Mouse (Mus musculus) spleen, adult 2 months (tissue): ENCODE results near the gene BC067074.

Experiments
- CTCF ChIP-seq: fragments of 200-500 bp; IDR thresholded peaks from 2 replicates; pipeline ENCODE4 v1.5.1; 2011; ENCODE audit warnings: mild to moderate bottlenecking, inconsistent platforms; ENCODE audit not compliant: insufficient read depth, insufficient read length, insufficient replicate concordance; ENCODE audit errors: extremely low read depth
- POLR2A ChIP-seq: fragments of 200-500 bp; IDR thresholded peaks from 2 replicates; pipeline ENCODE4 v1.6.1; 2011; ENCODE audit warnings: low read depth, low read length, inconsistent platforms

- TF ChIP-seq POLR2A (no peak), CTCF (no peak)
Measured at GRCm38 (mm10) chr13:113267204-113267603, 25.8 kb upstream of the BC067074 start.
